Mouse (Mus musculus) E14TG2a.4 (cell line): ENCODE measurements around the gene Tnp1.

Source experiments
- CTCF ChIP-seq: conservative IDR thresholded peaks from 2 replicates; pipeline ENCODE4 v1.5.1; 2014; ENCODE audit warnings: low read length
- POU5F1 ChIP-seq: IDR thresholded peaks from 2 replicates; pipeline ENCODE4 v1.6.1; 2014; ENCODE audit warnings: low read length, borderline replicate concordance

GRCm38 (mm10) chr1:73045948-73046685, 30.4 kb upstream of the Tnp1 start:
- no peak for TF ChIP-seq CTCF
- TF ChIP-seq POU5F1 = no peak
